Mouse (Mus musculus) G1E (cell line): ENCODE results near the gene Gm20716. TPM values are rescaled to one million over a fixed set of nuclear protein-coding genes. Genes with fewer than 3 reads are reported as not detected.

Source experiments
- ATAC-seq: 2 replicates; pipeline ENCODE4 v1.8.0; 2016; ENCODE audit warnings: mild to moderate bottlenecking; ENCODE audit not compliant: insufficient number of reproducible peaks, poor library complexity, low FRiP score, severe bottlenecking; ENCODE audit errors: extremely low read depth
- DNase-seq: peaks from one replicate; pipeline ENCODE4 v3.0.0; 2012; ENCODE audit warnings: low spot score
- H3K27me3 ChIP-seq: 2 replicates; pipeline ENCODE4 v1.6.1; 2012; ENCODE audit warnings: mild to moderate bottlenecking, low read length, inconsistent platforms; ENCODE audit not compliant: insufficient read depth
- H3K36me3 ChIP-seq: replicated peaks from 2 replicates; pipeline ENCODE3; 2012; ENCODE audit warnings: mild to moderate bottlenecking, inconsistent platforms
- H3K4me1 ChIP-seq: 2 replicates; pipeline ENCODE4 v1.6.1; 2012; ENCODE audit warnings: low read depth, low read length, inconsistent platforms, mixed read lengths; ENCODE audit not compliant: insufficient read depth
- H3K4me3 ChIP-seq: 2 replicates; pipeline ENCODE4 v1.5.1; 2012; ENCODE audit warnings: low read depth, mild to moderate bottlenecking, inconsistent platforms, low read length, moderate library complexity, mixed read lengths
- H3K9me3 ChIP-seq: replicated peaks from 2 replicates; pipeline ENCODE4 v1.6.1; 2012; ENCODE audit warnings: inconsistent platforms
- CTCF ChIP-seq: IDR thresholded peaks from 2 replicates; pipeline ENCODE4 v1.5.1; 2012; ENCODE audit warnings: low read depth, low read length, inconsistent platforms, mixed read lengths
- GATA1 ChIP-seq: IDR thresholded peaks from 2 replicates; pipeline ENCODE4 v1.6.1; 2012; ENCODE audit warnings: borderline replicate concordance, low read length, inconsistent platforms, mixed read lengths
- GATA2 ChIP-seq: IDR thresholded peaks from 2 replicates; pipeline ENCODE4 v1.6.1; 2012; ENCODE audit warnings: low read depth, low read length, inconsistent platforms, borderline replicate concordance
- POLR2AphosphoS5 ChIP-seq: IDR thresholded peaks from 2 replicates; pipeline ENCODE4 v1.6.1; 2012; ENCODE audit warnings: low read depth, low read length, inconsistent platforms; ENCODE audit not compliant: insufficient replicate concordance
- TAL1 ChIP-seq: conservative IDR thresholded peaks from 2 replicates; pipeline ENCODE4 v1.6.1; 2012; ENCODE audit warnings: low read depth, low read length, inconsistent platforms, mixed read lengths
- polyA plus RNA-seq: library from polyadenylated mRNA; stranded (reverse); fragments of >175 nt; gene quantifications from 2 replicates; pipeline ENCODE4 v1.2.3, GENCODE M21; 2012
- total RNA-seq, 2 experiments: library from RNA; stranded (forward) in 1 of 2; stranded (reverse) in 1 of 2; fragments of 200-1000 nt in 1 of 2; fragments of >200 nt in 1 of 2; fragmentation: Nextera tagmentation in 1 of 2; gene quantifications; 2 replicates each; pipeline ENCODE4 v1.2.3; 2014 to 2017

Gene Gm20716
- total and polyA plus RNA-seq, 3 experiments: 0.01 to 45.8 (median 41.0) TPM

GRCm38 (mm10) chr2:168248167-168248855, 18.1 kb upstream of the Gm20716 start:
- H3K4me1 ChIP-seq: no peaks in the 10 kb centered on the region; the same call in 1 of the 2 replicates
- H3K4me3 ChIP-seq: no peak overlapping the region
- H3K27me3 ChIP-seq: peaks cover 10% of the 10 kb centered on the region
- H3K9me3 ChIP-seq: no peaks in the 10 kb centered on the region
- DNase-seq (no peak), ATAC-seq (no peak)
- TF ChIP-seq CTCF (no peak), GATA2 (no peak), GATA1 (no peak)
- no peaks in the 10 kb centered on the region for H3K36me3 ChIP-seq

DNA sequence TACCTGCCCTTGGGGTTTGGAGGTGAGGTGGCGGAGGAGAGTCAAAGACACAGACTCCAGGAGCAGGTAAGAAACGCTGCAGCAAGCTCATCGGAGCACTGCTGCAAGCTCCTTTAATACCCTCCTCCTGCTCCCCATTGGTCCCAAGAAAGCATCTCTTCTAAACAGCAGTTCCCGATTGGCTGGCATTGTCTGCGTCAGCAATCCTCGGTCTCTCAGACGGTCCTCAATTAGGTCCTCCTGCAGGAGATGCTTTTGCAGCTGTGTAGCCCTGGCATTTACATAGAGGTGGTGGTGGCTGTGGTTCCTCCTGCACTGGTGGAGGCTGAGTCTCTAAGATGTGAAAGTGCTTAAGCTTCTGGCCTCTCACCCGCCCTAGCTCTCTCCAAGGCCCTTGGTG, 15.4 kb upstream of the Gm20716 start:
- Histone ChIP-seq H3K27me3 (peaks cover 10% of the 10 kb centered on the region), H3K4me3 (no peak overlapping the region), H3K9me3 (no peaks in the 10 kb centered on the region), H3K4me1 (no peaks in the 10 kb centered on the region; the same call in 1 of the 2 replicates), H3K36me3 (no peaks in the 10 kb centered on the region)
- ATAC-seq (no peak), DNase-seq (no peak)
- no peak for TF ChIP-seq GATA2
- TF ChIP-seq POLR2AphosphoS5: no peak
- TF ChIP-seq TAL1: no peak
- no peak for TF ChIP-seq GATA1

DNA sequence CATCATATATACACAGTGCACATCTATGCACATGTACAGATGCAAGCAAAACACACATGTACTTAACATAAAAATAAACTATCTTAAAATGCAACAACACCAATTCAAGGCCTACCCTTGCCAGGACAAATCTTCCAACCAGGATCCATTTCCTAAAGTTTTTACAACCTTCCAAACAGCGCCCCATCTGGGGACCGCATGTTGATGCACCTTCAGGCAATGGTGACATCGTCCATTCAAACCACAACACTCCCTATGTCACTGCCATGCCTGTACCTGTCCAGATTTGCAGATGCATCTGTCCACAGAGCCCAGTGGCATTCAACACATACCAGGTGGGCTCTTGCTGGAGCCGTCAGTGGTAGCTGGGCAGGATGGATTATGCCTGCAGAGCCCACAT, 13.1 kb upstream of the Gm20716 start:
- H3K27me3 ChIP-seq: peaks cover 13% of the 10 kb centered on the region
- no peaks in the 10 kb centered on the region for H3K36me3 ChIP-seq
- H3K9me3 ChIP-seq: no peaks in the 10 kb centered on the region
- no peak for TF ChIP-seq GATA2
- TF ChIP-seq GATA1: no peak
- no peak for TF ChIP-seq TAL1
- TF ChIP-seq POLR2AphosphoS5: no peak
- TF ChIP-seq CTCF: no peak
- H3K4me3 ChIP-seq: no peak overlapping the region
- DNase-seq (no peak), ATAC-seq (no peak)
- H3K4me1 ChIP-seq: no peaks in the 10 kb centered on the region

DNA sequence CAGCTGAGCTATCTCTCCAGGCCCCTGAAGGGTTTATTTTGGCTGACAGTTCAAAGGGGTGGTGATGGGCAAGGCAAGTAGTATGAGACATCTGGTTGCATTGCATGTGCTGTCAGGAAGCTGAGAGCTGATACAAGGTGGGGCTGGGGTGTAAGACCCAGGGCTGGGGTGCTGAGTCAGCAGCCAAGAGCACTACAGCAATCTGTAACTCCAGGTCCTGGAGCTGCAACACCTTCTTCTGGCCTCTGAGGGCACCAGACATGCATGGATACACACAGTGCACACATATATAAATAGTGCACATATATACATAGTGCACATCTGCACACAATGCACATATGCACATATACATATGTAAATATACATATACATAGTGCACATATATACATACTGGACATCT, 12.7 kb upstream of the Gm20716 start:
- no peaks in the 10 kb centered on the region for H3K4me1 ChIP-seq
- ATAC-seq: no peak
- no peak for DNase-seq
- H3K27me3 ChIP-seq: peaks cover 14% of the 10 kb centered on the region
- no peaks in the 10 kb centered on the region for H3K36me3 ChIP-seq
- H3K9me3 ChIP-seq: no peaks in the 10 kb centered on the region
- no peak overlapping the region for H3K4me3 ChIP-seq
- no peak for TF ChIP-seq CTCF

GRCm38 (mm10) chr2:168238335-168238734, 8.2 kb upstream of the Gm20716 start:
- no peak overlapping the region for H3K4me3 ChIP-seq
- H3K27me3 ChIP-seq: peaks cover 4% of the 10 kb centered on the region
- H3K4me1 ChIP-seq: peaks cover 8% of the 10 kb centered on the region; the same call in 1 of the 2 replicates
- no peak for DNase-seq
- TF ChIP-seq TAL1 (no peak), POLR2AphosphoS5 (no peak), GATA1 (no peak), GATA2 (no peak), CTCF (no peak)
- ATAC-seq: no peak
- no peaks in the 10 kb centered on the region for H3K9me3 ChIP-seq
- H3K36me3 ChIP-seq: peaks cover 23% of the 10 kb centered on the region

DNA sequence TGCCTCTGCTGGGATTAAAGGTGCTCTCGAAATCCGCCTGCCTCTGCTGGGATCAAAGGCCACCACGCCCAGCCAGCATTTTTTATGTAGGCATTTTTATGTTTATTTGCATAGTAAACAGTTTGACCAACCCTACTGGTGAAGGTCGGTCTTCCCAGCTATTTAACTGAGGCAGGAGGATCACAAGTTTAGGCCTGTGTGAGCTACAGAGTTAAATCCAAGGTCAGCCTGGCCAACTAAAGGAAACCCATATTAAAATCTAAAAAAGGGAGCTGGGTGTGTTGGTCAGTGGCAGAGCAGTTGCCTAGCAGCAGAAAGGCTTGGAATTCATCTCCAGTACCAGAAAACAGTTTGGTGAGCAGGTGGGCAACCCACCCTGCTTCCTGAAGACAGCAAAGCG, 3.1 kb upstream of the Gm20716 start:
- ATAC-seq: no peak
- H3K36me3 ChIP-seq: peaks cover 49% of the 10 kb centered on the region
- TF ChIP-seq GATA2 (no peak), CTCF (no peak), TAL1 (no peak), GATA1 (no peak), POLR2AphosphoS5 (no peak)

GRCm38 (mm10) chr2:168231471-168231829, 1.3 kb upstream of the Gm20716 start:
- no peaks in the 10 kb centered on the region for H3K27me3 ChIP-seq
- ATAC-seq: no peak
- H3K4me3 ChIP-seq: peak overlapping the region; percentile 100
- no peak for TF ChIP-seq TAL1
- H3K36me3 ChIP-seq: peaks cover 66% of the 10 kb centered on the region
- H3K4me1 ChIP-seq: peaks cover 49% of the 10 kb centered on the region
- H3K9me3 ChIP-seq: no peaks in the 10 kb centered on the region
- no peak for DNase-seq

More for the DNA sequence above, 3.1 kb upstream of the Gm20716 start:
- no peaks in the 10 kb centered on the region for H3K9me3 ChIP-seq
- DNase-seq: no peak
- peaks cover 1% of the 10 kb centered on the region for H3K27me3 ChIP-seq
- no peak overlapping the region for H3K4me3 ChIP-seq
- H3K4me1 ChIP-seq: peaks cover 40% of the 10 kb centered on the region
